Comparison of ENCODE assay signal across 8 mouse cellular contexts in the genomic region with DNA sequence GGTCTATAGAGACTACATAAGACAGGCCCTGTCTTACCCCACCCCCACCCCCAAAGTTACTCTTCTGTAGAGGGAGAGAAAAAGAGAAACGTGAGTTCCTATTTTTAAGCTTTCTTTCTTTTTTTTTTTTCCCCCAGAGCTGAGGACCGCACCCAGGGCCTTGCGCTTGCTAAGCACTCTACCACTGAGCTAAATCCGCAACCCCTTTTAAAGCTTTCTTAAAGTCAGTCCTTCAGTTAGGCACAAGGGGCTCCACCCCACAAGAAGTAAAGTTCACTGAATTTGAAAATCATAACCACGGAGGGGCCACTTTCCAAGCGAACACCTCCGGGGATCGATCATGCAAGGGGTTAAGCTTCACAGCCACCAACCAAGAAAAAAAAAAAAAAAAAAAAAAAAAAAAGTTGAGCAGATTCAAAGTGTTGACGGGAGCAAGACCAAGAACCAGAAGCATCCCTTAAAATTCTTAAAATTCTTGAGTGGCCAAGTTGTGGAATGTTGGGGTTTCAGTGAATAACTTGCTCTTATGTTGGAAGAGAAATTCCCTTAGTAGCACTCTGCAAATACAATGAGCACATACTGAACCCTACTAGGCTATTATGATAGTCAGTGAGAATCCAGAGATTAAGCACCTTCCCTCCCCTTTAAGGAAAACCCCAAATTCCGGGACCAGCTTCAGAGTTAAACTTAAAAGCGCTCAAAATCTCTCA. TPM values are rescaled to one million over a fixed set of nuclear protein-coding genes. Genes with fewer than 3 reads are reported as not detected.
A peak's percentile ranks its signal among the peaks of the same experiment; 100 is the strongest.
DNase-seq lines count a peak whose midpoint lies in the region; ATAC-seq lines count a peak whose summit lies in the region.

No protein-coding gene starts in this region.

- H3K27ac ChIP-seq in lung, embryonic 15.5 days = peak overlapping the region; percentile 84
- H3K27ac ChIP-seq in embryonic facial prominence, embryonic 10.5 days (replicated peaks) = peak overlapping the region; percentile 88
- peak overlapping the region; percentile 77; the same call in 1 of the 2 replicates for H3K27ac ChIP-seq in intestine, embryonic 16.5 days (ENCODE audit: low read length)

- H3K4me3 ChIP-seq in lung, embryonic 15.5 days = peak overlapping the region; percentile 61
- H3K4me3 ChIP-seq in embryonic facial prominence, embryonic 10.5 days = peak overlapping the region; percentile 78
- peak overlapping the region; percentile 82 for H3K4me3 ChIP-seq in intestine, embryonic 16.5 days (ENCODE audit: low read length)

- DNase-seq in lung, postnatal 36 days = no peak
- no peak for DNase-seq in embryonic facial prominence, embryonic 10.5 days (ENCODE audit: low spot score)
- peak; percentile 61 for DNase-seq in naive thymus-derived CD4-positive, alpha-beta T cell, adult 2 months (ENCODE audit: low read depth)
- DNase-seq in retina, embryonic 14.5 days (ENCODE audit: low spot score) = no peak
- no peak for DNase-seq in urinary bladder, postnatal 25 days (ENCODE audit: low spot score)
- no peak for DNase-seq in frontal cortex, adult 2 months (ENCODE audit: extremely low spot score in 1 of 2, low spot score in 1 of 2)

- no peaks in the 10 kb centered on the region for H3K27me3 ChIP-seq in lung, embryonic 15.5 days
- no peaks in the 10 kb centered on the region for H3K27me3 ChIP-seq in embryonic facial prominence, embryonic 10.5 days (replicated peaks; ENCODE audit: low read depth, poor library complexity, severe bottlenecking)
- no peaks in the 10 kb centered on the region for H3K27me3 ChIP-seq in intestine, embryonic 16.5 days (replicated peaks; ENCODE audit: control insufficient read depth, insufficient read depth, low read length)

- H3K4me1 ChIP-seq in lung, embryonic 15.5 days = peaks cover 27% of the 10 kb centered on the region
- peaks cover 9% of the 10 kb centered on the region; the same call in 1 of the 2 replicates for H3K4me1 ChIP-seq in embryonic facial prominence, embryonic 10.5 days
- H3K4me1 ChIP-seq in intestine, embryonic 16.5 days (ENCODE audit: control insufficient read depth, insufficient read depth, low read length) = peaks cover 10% of the 10 kb centered on the region; the same call in 1 of the 2 replicates

- WGBS in lung, embryonic 15.5 days = 13% methylated on average over 11 of the region's 11 CpGs
- 18% methylated on average over 11 of the region's 11 CpGs for WGBS in embryonic facial prominence, embryonic 10.5 days
- 17% methylated on average over 11 of the region's 11 CpGs for WGBS in intestine, embryonic 16.5 days

- peak overlapping the region; percentile 82 for H3K4me2 ChIP-seq in lung, embryonic 15.5 days
- peak overlapping the region; percentile 88 for H3K4me2 ChIP-seq in intestine, embryonic 16.5 days (ENCODE audit: low read depth, low read length)

- peak overlapping the region; percentile 71 for H3K9ac ChIP-seq in lung, embryonic 15.5 days
- H3K9ac ChIP-seq in intestine, embryonic 16.5 days (ENCODE audit: low read depth, low read length) = peak overlapping the region; percentile 80

- H3K9me3 ChIP-seq in lung, embryonic 15.5 days = no peaks in the 10 kb centered on the region
- no peaks in the 10 kb centered on the region for H3K9me3 ChIP-seq in embryonic facial prominence, embryonic 10.5 days
- no peaks in the 10 kb centered on the region for H3K9me3 ChIP-seq in intestine, embryonic 16.5 days (ENCODE audit: control insufficient read depth, low read length)

- no peak for ATAC-seq in lung, embryonic 15.5 days (ENCODE audit: borderline replicate concordance, extremely low read depth, low FRiP score, low TSS enrichment)
- ATAC-seq in intestine, embryonic 16.5 days = no peak

- H3K36me3 ChIP-seq in lung, embryonic 15.5 days = 0 out of 2 replicates have a peak, but pooled peaks cover 2% of the 10 kb centered on the region
- peaks cover 8% of the 10 kb centered on the region; the same call in 1 of the 2 replicates for H3K36me3 ChIP-seq in embryonic facial prominence, embryonic 10.5 days (replicated peaks)
- no peaks in the 10 kb centered on the region for H3K36me3 ChIP-seq in intestine, embryonic 16.5 days (ENCODE audit: control insufficient read depth, insufficient read depth, low read length)

RNA-seq across cellular contexts. Expression of a gene that starts 1.1 kb away (rescaled TPM):
- polyA plus RNA-seq in lung, embryonic 15.5 days (2015; fragmentation: Nextera tagmentation; extraction: Ambion mirVana) = 33.1 and 34.6 TPM in 2 replicates
- polyA plus RNA-seq in embryonic facial prominence, embryonic 10.5 days (2016; fragmentation: Nextera tagmentation; extraction: Ambion mirVana) = 26.7 and 27.8 TPM in 2 replicates
- polyA plus RNA-seq in intestine, embryonic 16.5 days (2015; fragmentation: Nextera tagmentation; extraction: Ambion mirVana) = 22.0 and 22.3 TPM in 2 replicates
- 20.8 and 23.0 TPM in 2 replicates for polyA plus RNA-seq in frontal cortex, adult 2 months (2012; rRNA removed)

RNA-seq across cellular contexts. Expression of a gene that starts 47.1 kb away (rescaled TPM):
- not detected in 2 replicates for polyA plus RNA-seq in lung, embryonic 15.5 days (2015; fragmentation: Nextera tagmentation; extraction: Ambion mirVana)
- polyA plus RNA-seq in embryonic facial prominence, embryonic 10.5 days (2016; fragmentation: Nextera tagmentation; extraction: Ambion mirVana) = not detected in 2 replicates
- not detected in 2 replicates for polyA plus RNA-seq in intestine, embryonic 16.5 days (2015; fragmentation: Nextera tagmentation; extraction: Ambion mirVana)
- 0.30 TPM in 1 of 2 replicates, not detected in the other for polyA plus RNA-seq in frontal cortex, adult 2 months (2012; rRNA removed)

RNA-seq across cellular contexts. Expression of a gene that starts 54.9 kb away (rescaled TPM):
- polyA plus RNA-seq in lung, embryonic 15.5 days (2015; fragmentation: Nextera tagmentation; extraction: Ambion mirVana) = 4.1 and 5.1 TPM in 2 replicates
- polyA plus RNA-seq in embryonic facial prominence, embryonic 10.5 days (2016; fragmentation: Nextera tagmentation; extraction: Ambion mirVana) = 4.5 and 4.7 TPM in 2 replicates
- polyA plus RNA-seq in intestine, embryonic 16.5 days (2015; fragmentation: Nextera tagmentation; extraction: Ambion mirVana) = 1.2 and 1.3 TPM in 2 replicates
- polyA plus RNA-seq in frontal cortex, adult 2 months (2012; rRNA removed) = 8.5 and 10.5 TPM in 2 replicates
